Mouse (Mus musculus): ENCODE results near the gene Tenm2.

Gene Tenm2

GRCm38 (mm10) chr11:36113326-36113725 lies 1122.4 kb downstream of the Tenm2 start:
- no peak for DNase-seq (ENCODE audit: low read depth)

- peak; percentile 6 for DNase-seq (ENCODE audit: low read depth)
Observed at GRCm38 (mm10) chr11:36108970-36109731, 1126.6 kb downstream of the Tenm2 start.

DNA sequence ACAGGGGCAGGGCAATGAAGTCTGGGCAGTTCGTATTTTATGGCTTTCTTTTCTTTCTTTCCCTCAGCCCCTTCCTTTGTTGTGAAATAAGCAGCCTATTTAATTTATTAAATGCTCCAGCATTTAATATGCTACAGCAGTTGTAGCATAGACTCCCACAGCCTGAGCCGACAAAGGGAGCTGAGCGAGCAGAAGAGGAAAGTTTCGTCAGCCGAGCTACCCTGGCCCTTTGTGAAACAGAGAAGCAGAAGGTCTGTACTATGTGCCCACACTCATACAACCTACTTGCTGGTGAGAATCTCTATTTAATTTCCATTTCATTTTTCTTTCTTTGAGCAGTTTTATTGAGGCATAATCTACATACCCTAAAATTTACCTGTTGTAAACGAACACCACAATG lies 1127.9 kb downstream of the Tenm2 start:
- no peak for DNase-seq (ENCODE audit: low read depth)

DNA sequence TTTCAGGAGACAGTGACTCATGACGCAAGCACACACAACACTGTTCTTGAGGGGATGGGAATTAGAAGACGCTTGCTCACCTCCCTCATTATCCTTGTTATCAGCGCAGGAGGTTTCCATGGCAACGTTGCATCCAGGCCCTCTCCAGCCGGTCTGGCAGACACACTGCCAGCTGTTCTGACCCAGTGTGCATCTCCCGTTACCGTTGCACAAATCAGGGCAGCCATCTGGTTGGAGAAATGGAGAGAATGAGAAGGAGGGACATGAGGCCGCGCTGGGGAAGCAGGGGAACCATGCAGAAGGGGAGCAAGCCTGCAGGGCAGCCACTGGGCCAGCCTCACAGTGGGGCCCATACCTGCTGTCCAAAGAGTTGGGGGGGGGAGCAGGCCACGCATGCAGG lies 1129.1 kb downstream of the Tenm2 start:
- no peak for DNase-seq (ENCODE audit: low read depth)

- no peak for DNase-seq (ENCODE audit: low read depth)
Observed at GRCm38 (mm10) chr11:36103556-36103955, 1132.2 kb downstream of the Tenm2 start.

GRCm38 (mm10) chr11:36096219-36096618 lies 1139.5 kb downstream of the Tenm2 start:
- no peak for DNase-seq (ENCODE audit: low read depth)

DNA sequence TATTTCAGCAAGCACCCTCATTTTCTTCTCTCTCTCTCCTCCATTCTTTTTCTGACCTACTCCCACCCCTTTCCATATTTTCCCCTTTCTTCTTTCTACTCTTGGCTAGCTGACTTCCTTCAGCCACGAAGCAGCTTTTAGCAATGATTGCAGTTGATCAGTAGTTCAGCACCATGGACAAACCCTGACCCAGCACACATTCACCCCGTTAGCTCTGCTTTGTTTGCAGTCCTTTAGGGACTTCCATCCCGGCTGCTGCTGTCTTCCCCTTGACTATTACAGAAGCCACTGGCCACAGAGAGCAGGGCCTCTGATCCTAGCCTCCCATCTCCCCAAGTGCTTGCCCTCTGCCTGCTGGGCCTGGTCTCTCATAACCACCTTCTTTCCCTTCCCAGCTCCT lies 1145.6 kb downstream of the Tenm2 start:
- no peak for DNase-seq (ENCODE audit: low read depth)

- no peak for DNase-seq (ENCODE audit: low read depth)
Observed at GRCm38 (mm10) chr11:36081399-36082053, 1154.2 kb downstream of the Tenm2 start.

GRCm38 (mm10) chr11:36080766-36081165 lies 1155.0 kb downstream of the Tenm2 start:
- no peak for DNase-seq (ENCODE audit: low read depth)

GRCm38 (mm10) chr11:36078391-36078790 lies 1157.4 kb downstream of the Tenm2 start:
- no peak for DNase-seq (ENCODE audit: low read depth)

- DNase-seq (ENCODE audit: low read depth) = no peak
Observed at GRCm38 (mm10) chr11:36074015-36074567, 1161.7 kb downstream of the Tenm2 start.

- no peak for DNase-seq (ENCODE audit: low read depth)
Observed at GRCm38 (mm10) chr11:36073074-36073818, 1162.5 kb downstream of the Tenm2 start.

GRCm38 (mm10) chr11:36072646-36073045 lies 1163.1 kb downstream of the Tenm2 start:
- DNase-seq (ENCODE audit: low read depth) = no peak

- DNase-seq (ENCODE audit: low read depth) = no peak
Observed at GRCm38 (mm10) chr11:36072038-36072437, 1163.7 kb downstream of the Tenm2 start.

GRCm38 (mm10) chr11:36059325-36059843 lies 1176.4 kb downstream of the Tenm2 start:
- DNase-seq (ENCODE audit: low read depth) = no peak

DNA sequence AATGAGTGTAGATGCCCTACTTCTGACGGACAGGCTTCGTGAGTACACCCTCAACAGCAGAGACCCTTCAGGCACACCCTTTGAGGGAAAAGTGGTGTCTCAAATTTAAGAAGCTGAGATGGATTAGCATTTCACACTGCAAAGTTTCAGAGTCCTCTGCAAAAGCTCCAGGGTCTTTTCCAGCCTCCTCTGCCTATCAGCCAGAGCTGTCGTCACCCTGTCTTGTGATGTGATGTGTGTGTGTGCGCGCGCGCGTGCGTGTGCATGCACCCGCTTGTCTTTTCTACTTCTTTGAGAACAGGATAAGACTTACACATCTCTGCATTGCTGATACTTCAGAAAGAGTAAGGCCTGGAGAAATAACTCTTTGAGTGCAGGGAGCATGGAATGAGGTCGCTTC lies 1179.2 kb downstream of the Tenm2 start:
- no peak for DNase-seq (ENCODE audit: low read depth)

GRCm38 (mm10) chr11:36054323-36054722 lies 1181.4 kb downstream of the Tenm2 start:
- no peak for DNase-seq (ENCODE audit: low read depth)

- no peak for DNase-seq (ENCODE audit: low read depth)
Observed at GRCm38 (mm10) chr11:36053457-36053856, 1182.3 kb downstream of the Tenm2 start.

- no peak for DNase-seq (ENCODE audit: low read depth)
Observed at GRCm38 (mm10) chr11:36052598-36052997, 1183.2 kb downstream of the Tenm2 start.

DNA sequence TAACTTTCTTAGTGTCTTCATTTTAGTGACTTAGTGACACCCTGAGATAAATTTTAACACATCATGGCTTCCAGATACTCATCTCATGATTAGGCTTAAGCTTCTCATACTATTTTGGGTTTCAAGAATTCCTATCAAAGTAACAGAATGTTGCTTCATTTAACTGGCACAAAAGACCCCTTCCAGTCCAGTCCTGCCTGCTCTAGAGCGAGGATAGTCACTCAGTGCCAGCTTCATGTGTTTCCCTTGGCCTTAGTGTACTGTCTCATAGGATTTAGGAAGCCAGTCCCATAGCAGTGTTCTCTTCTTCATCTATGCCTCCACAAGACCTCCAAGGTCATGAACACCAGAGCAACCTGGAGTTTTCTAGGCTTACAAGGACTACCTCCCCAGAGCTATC lies 1183.7 kb downstream of the Tenm2 start:
- DNase-seq (ENCODE audit: low read depth) = no peak

DNA sequence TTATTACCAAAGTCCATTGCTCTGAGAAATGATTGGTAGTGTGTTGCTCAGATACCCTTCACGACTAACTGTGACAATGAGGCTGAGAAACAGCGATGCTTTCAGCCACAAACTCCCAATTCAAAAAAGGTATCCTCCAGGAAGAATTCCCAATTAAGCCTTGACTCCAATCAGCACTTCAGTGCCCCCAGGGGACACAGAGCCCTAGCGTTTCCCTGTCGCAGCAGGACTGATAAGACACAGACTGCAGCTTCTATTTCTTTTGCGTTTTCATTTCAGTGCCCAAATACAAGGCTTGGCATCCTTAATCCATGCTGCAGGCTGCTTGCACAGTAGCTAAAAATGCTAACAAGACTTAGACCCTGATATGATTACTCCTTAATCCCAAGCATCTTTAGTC lies 1186.2 kb downstream of the Tenm2 start:
- no peak for DNase-seq (ENCODE audit: low read depth)

DNA sequence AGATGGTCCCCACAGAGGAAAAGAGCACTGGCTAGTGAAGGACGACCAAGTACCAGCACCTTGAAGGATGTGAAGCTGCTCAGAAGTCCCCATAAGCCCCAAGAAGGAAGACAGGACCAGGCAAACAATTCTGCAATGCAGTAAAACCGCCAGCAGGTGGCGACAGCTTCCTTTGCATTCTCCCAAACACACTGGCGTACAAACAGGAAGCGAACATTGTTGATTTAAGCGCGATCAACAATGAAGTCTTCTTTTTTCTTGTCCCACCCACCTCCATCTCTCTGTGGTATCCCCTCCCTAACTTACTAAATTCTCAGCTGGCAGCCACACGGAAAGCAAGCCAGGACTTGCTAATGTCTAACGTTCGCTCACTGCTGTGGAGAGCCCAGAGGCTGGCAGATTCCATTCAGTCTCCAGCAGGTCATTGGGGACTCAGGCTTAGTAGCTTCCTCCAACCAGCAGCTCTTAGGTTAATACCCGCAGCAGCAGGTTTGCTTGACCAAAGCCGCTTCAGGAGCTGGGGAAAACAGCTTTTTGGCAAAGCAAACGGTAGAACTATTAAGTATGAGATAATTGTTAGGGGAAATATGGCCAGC lies 1190.0 kb downstream of the Tenm2 start:
- peak; percentile 56 for DNase-seq (ENCODE audit: low read depth)
